Mouse (Mus musculus): ENCODE results near the gene Mark4. TPM values are rescaled to one million over a fixed set of nuclear protein-coding genes. Genes with fewer than 3 reads are reported as not detected.

Mark4 gene
- polyA plus RNA-seq, 1 experiment from 2014 or later, result 4.5 TPM

- H3K9me3 ChIP-seq (replicated peaks; ENCODE audit: control insufficient read depth, low read length), result no peaks in the 10 kb centered on the region
- no peaks in the 10 kb centered on the region for H3K27me3 ChIP-seq (ENCODE audit: control insufficient read depth, insufficient read depth, low read length)
- no peak for ATAC-seq (replicated peaks; ENCODE audit: extremely low read depth, insufficient read depth, low FRiP score)
- no peak overlapping the region for H3K27ac ChIP-seq (ENCODE audit: low read length)
- no peak overlapping the region; the same call in 1 of the 2 replicates for H3K4me3 ChIP-seq (ENCODE audit: low read length)
- H3K9ac ChIP-seq (ENCODE audit: low read length), result no peak overlapping the region; the same call in 1 of the 2 replicates
- WGBS, result 90% methylated on average over 7 of the region's 7 CpGs
- peaks cover 24% of the 10 kb centered on the region for H3K4me1 ChIP-seq (ENCODE audit: control insufficient read depth, insufficient read depth, low read length)
- peak overlapping the region; percentile 96 for H3K4me2 ChIP-seq (ENCODE audit: low read depth, low read length)
- H3K36me3 ChIP-seq (ENCODE audit: control insufficient read depth, insufficient read depth), result peaks cover 3% of the 10 kb centered on the region
Observed at GRCm38 (mm10) chr7:19456628-19457027, 2.0 kb downstream of the Mark4 start.

DNA sequence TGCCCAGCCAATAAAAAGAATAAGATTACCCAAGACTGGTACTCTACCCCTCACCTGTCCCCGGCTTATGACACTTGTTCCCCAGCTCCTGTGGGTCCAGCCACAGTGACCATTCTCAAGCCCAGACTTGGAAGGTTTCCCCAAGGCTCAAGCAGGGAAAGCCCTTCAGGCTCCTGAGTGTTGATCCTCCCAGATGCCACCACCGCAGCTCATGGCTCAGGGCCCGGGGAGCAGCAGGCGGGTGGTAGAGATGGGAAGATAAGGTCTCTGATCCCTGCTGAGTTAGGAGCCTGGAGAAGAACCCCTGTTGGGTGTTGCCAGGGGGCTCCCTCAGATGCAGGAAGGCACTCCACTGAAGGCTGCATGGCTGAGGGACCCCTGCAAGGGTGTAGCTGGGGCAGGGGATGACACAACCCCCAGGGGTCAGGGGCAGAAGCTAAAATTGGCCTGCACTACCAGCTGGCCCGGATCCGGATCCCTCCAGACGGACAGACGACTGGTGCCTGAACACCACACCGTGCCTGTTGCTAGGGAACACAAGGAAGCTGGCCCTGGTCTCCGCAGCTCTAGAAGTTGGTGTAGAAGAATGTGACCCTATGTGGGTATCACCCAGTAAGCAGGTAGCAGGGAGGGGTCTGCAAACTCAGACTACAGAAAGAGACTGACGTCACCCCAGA, 2.7 kb downstream of the Mark4 start:
- no peak overlapping the region for H3K9ac ChIP-seq (ENCODE audit: low read length)
- ATAC-seq (replicated peaks; ENCODE audit: extremely low read depth, insufficient read depth, low FRiP score), result no peak

GRCm38 (mm10) chr7:19455186-19455585, 3.4 kb downstream of the Mark4 start:
- Histone ChIP-seq H3K9ac (ENCODE audit: low read length) (no peak overlapping the region), H3K36me3 (ENCODE audit: control insufficient read depth, insufficient read depth) (peaks cover 10% of the 10 kb centered on the region), H3K4me2 (ENCODE audit: low read depth, low read length) (no peak overlapping the region), H3K9me3 (replicated peaks; ENCODE audit: control insufficient read depth, low read length) (no peaks in the 10 kb centered on the region), H3K4me3 (ENCODE audit: low read length) (no peak overlapping the region), H3K27me3 (ENCODE audit: control insufficient read depth, insufficient read depth, low read length) (no peaks in the 10 kb centered on the region), H3K27ac (ENCODE audit: low read length) (no peak overlapping the region), H3K4me1 (ENCODE audit: control insufficient read depth, insufficient read depth, low read length) (peaks cover 24% of the 10 kb centered on the region)
- no peak for ATAC-seq (replicated peaks; ENCODE audit: extremely low read depth, insufficient read depth, low FRiP score)
- 91% methylated on average over 4 of the region's 4 CpGs for WGBS

More for the DNA sequence above, 2.7 kb downstream of the Mark4 start:
- no peaks in the 10 kb centered on the region for H3K9me3 ChIP-seq (replicated peaks; ENCODE audit: control insufficient read depth, low read length)
- H3K36me3 ChIP-seq (ENCODE audit: control insufficient read depth, insufficient read depth), result peaks cover 10% of the 10 kb centered on the region
- H3K4me1 ChIP-seq (ENCODE audit: control insufficient read depth, insufficient read depth, low read length), result peaks cover 24% of the 10 kb centered on the region
- no peak overlapping the region for H3K27ac ChIP-seq (ENCODE audit: low read length)
- no peak overlapping the region; the same call in 1 of the 2 replicates for H3K4me2 ChIP-seq (ENCODE audit: low read depth, low read length)
- H3K4me3 ChIP-seq (ENCODE audit: low read length), result no peak overlapping the region
- H3K27me3 ChIP-seq (ENCODE audit: control insufficient read depth, insufficient read depth, low read length), result no peaks in the 10 kb centered on the region
- WGBS, result 55% methylated on average over 11 of the region's 11 CpGs

- Histone ChIP-seq H3K27ac (ENCODE audit: low read length) (no peak overlapping the region), H3K4me3 (ENCODE audit: low read length) (no peak overlapping the region), H3K27me3 (ENCODE audit: control insufficient read depth, insufficient read depth, low read length) (no peaks in the 10 kb centered on the region), H3K9ac (ENCODE audit: low read length) (no peak overlapping the region), H3K4me1 (ENCODE audit: control insufficient read depth, insufficient read depth, low read length) (no peaks in the 10 kb centered on the region), H3K36me3 (ENCODE audit: control insufficient read depth, insufficient read depth) (peaks cover 34% of the 10 kb centered on the region), H3K4me2 (ENCODE audit: low read depth, low read length) (no peak overlapping the region), H3K9me3 (replicated peaks; ENCODE audit: control insufficient read depth, low read length) (no peaks in the 10 kb centered on the region)
- WGBS, result 73% methylated on average over 12 of the region's 12 CpGs
- ATAC-seq (replicated peaks; ENCODE audit: extremely low read depth, insufficient read depth, low FRiP score), result no peak
Observed at GRCm38 (mm10) chr7:19449165-19449564, 9.5 kb downstream of the Mark4 start.

DNA sequence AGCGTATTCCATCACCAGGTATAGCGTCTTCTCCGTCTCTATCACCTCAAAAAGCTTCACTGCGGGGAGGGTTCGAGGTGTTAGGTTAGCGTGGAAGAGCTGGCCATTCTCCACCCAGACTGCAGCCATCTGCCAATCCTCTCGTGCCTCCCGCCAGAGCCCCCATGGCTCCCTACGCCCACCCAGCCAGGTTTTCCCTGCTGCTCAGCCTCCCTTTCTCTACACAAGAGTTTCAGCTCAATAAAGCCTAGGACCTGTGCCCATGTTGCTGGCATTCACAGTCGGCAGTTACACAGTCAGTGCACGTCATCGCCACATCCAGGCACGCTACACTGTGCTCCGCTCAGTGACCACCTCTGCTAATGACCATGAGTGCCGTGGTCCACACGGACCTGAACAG, 10.9 kb downstream of the Mark4 start:
- Histone ChIP-seq H3K36me3 (ENCODE audit: control insufficient read depth, insufficient read depth) (peaks cover 38% of the 10 kb centered on the region), H3K9ac (ENCODE audit: low read length) (no peak overlapping the region), H3K27ac (ENCODE audit: low read length) (no peak overlapping the region), H3K4me1 (ENCODE audit: control insufficient read depth, insufficient read depth, low read length) (no peaks in the 10 kb centered on the region), H3K4me3 (ENCODE audit: low read length) (no peak overlapping the region), H3K27me3 (ENCODE audit: control insufficient read depth, insufficient read depth, low read length) (no peaks in the 10 kb centered on the region), H3K4me2 (ENCODE audit: low read depth, low read length) (no peak overlapping the region), H3K9me3 (replicated peaks; ENCODE audit: control insufficient read depth, low read length) (no peaks in the 10 kb centered on the region)
- no peak for ATAC-seq (replicated peaks; ENCODE audit: extremely low read depth, insufficient read depth, low FRiP score)
- WGBS, result 92% methylated on average over 16 of the region's 16 CpGs

GRCm38 (mm10) chr7:19444801-19445200, 13.8 kb downstream of the Mark4 start:
- no peaks in the 10 kb centered on the region for H3K9me3 ChIP-seq (replicated peaks; ENCODE audit: control insufficient read depth, low read length)
- no peaks in the 10 kb centered on the region for H3K27me3 ChIP-seq (ENCODE audit: control insufficient read depth, insufficient read depth, low read length)
- H3K4me3 ChIP-seq (ENCODE audit: low read length), result no peak overlapping the region
- no peak for ATAC-seq (replicated peaks; ENCODE audit: extremely low read depth, insufficient read depth, low FRiP score)
- no peak overlapping the region for H3K27ac ChIP-seq (ENCODE audit: low read length)
- no peak overlapping the region for H3K4me2 ChIP-seq (ENCODE audit: low read depth, low read length)
- WGBS, result 76% methylated on average over 12 of the region's 12 CpGs
- peaks cover 42% of the 10 kb centered on the region for H3K36me3 ChIP-seq (ENCODE audit: control insufficient read depth, insufficient read depth)
- no peaks in the 10 kb centered on the region for H3K4me1 ChIP-seq (ENCODE audit: control insufficient read depth, insufficient read depth, low read length)
- H3K9ac ChIP-seq (ENCODE audit: low read length), result no peak overlapping the region

DNA sequence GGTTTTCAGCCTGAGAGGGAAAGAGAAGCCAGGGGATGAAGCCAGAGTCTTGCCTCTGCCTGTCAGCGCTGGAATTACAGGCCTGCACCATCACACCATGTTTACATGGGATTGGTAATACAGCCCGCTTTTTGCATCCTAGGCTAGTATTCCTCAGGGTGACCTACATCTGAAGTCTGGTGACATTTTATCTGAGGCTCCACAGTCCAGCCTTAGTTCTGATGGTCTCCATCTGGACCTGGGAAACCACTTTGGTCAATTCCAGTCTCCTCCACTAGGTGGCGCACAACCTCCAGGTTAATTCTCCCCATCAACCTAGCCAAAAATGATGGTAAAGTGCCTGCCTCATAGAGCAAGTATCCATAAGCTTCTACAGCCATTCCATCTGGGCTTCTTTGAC, 15.3 kb downstream of the Mark4 start:
- 35% methylated on average over 3 of the region's 3 CpGs for WGBS
- H3K4me2 ChIP-seq (ENCODE audit: low read depth, low read length), result no peak overlapping the region
- H3K27me3 ChIP-seq (ENCODE audit: control insufficient read depth, insufficient read depth, low read length), result no peaks in the 10 kb centered on the region
- 0 out of 2 replicates have a peak, but pooled peaks have one; percentile 39 for ATAC-seq (replicated peaks; ENCODE audit: extremely low read depth, insufficient read depth, low FRiP score)
- no peak overlapping the region for H3K27ac ChIP-seq (ENCODE audit: low read length)
- H3K36me3 ChIP-seq (ENCODE audit: control insufficient read depth, insufficient read depth), result peaks cover 34% of the 10 kb centered on the region
- no peaks in the 10 kb centered on the region for H3K4me1 ChIP-seq (ENCODE audit: control insufficient read depth, insufficient read depth, low read length)
- H3K9me3 ChIP-seq (replicated peaks; ENCODE audit: control insufficient read depth, low read length), result no peaks in the 10 kb centered on the region
- H3K9ac ChIP-seq (ENCODE audit: low read length), result no peak overlapping the region
- no peak overlapping the region for H3K4me3 ChIP-seq (ENCODE audit: low read length)

DNA sequence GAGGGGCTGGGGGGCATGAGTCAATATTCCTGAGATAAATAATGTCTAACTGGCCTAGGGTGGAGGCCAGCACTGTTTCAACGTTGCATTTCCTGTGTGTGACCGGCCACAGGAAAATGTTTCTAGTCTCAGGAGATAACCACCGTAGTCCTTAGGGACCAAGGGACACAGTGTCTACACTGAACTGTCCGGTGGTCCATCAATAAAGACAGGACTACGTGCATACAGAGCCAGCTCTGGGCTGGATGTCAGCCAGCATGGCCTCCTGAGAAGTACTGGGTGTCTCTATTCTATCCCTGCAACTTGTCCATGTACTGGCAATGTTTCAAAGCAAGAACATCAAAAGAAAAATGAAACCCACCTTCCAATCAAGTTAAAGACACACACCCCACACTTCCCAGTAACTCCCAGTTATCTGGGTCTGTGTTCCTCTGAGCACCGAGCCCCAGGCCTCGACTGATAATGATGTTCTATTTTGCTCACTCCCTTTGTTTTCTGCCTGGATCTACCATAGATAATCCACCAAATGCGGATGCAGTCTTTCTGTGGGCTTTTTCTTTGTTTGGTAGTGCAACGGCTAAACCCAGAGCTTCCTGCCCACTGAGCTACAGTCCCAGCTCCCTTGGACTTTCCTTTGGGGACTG, 17.1 kb downstream of the Mark4 start:
- Histone ChIP-seq H3K9ac (ENCODE audit: low read length) (no peak overlapping the region), H3K27ac (ENCODE audit: low read length) (peak overlapping the region; percentile 58), H3K27me3 (ENCODE audit: control insufficient read depth, insufficient read depth, low read length) (no peaks in the 10 kb centered on the region), H3K36me3 (ENCODE audit: control insufficient read depth, insufficient read depth) (peaks cover 37% of the 10 kb centered on the region), H3K4me3 (ENCODE audit: low read length) (no peak overlapping the region), H3K9me3 (replicated peaks; ENCODE audit: control insufficient read depth, low read length) (no peaks in the 10 kb centered on the region), H3K4me2 (ENCODE audit: low read depth, low read length) (no peak overlapping the region), H3K4me1 (ENCODE audit: control insufficient read depth, insufficient read depth, low read length) (no peaks in the 10 kb centered on the region)
- WGBS, result 64% methylated on average over 9 of the region's 9 CpGs
- peak; percentile 47; the same call in 1 of the 2 replicates for ATAC-seq (replicated peaks; ENCODE audit: extremely low read depth, insufficient read depth, low FRiP score)

DNA sequence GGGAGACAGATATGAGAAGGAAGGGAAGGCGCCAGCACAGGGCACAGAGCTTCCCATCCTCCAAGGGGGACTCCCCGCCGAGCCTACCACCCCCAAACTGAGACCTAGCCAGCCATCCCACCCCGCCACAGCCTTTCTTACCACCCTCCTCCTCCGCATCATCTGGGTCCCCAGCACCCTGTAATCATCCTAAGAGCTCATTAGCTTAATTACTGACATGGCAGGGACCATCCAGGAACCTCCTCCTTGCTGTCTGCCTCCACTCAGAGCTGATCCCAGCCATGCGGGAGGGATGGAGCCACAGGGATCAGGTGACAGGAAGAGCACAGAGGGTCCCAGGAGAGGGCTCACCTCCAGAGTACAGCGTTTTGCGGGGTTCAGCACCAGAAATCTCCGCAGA, 21.6 kb downstream of the Mark4 start:
- H3K4me2 ChIP-seq (ENCODE audit: low read depth, low read length), result no peak overlapping the region
- H3K27me3 ChIP-seq (ENCODE audit: control insufficient read depth, insufficient read depth, low read length), result no peaks in the 10 kb centered on the region
- H3K36me3 ChIP-seq (ENCODE audit: control insufficient read depth, insufficient read depth), result peaks cover 62% of the 10 kb centered on the region
- H3K4me3 ChIP-seq (ENCODE audit: low read length), result no peak overlapping the region
- WGBS, result 90% methylated on average over 9 of the region's 9 CpGs
- H3K9me3 ChIP-seq (replicated peaks; ENCODE audit: control insufficient read depth, low read length), result 0 out of 2 replicates have a peak, but pooled peaks cover 5% of the 10 kb centered on the region
- H3K27ac ChIP-seq (ENCODE audit: low read length), result no peak overlapping the region
- H3K9ac ChIP-seq (ENCODE audit: low read length), result no peak overlapping the region
- no peaks in the 10 kb centered on the region for H3K4me1 ChIP-seq (ENCODE audit: control insufficient read depth, insufficient read depth, low read length)
- ATAC-seq (replicated peaks; ENCODE audit: extremely low read depth, insufficient read depth, low FRiP score), result no peak
